Mouse (Mus musculus) MEL (cell line): ENCODE measurements around the gene H2-T22. TPM values are rescaled to one million over a fixed set of nuclear protein-coding genes. Genes with fewer than 3 reads are reported as not detected.

Experiments
- DNase-seq: peaks from one replicate; pipeline ENCODE4 v3.0.0; 2011; ENCODE audit warnings: low read depth, low spot score
- H3K27ac ChIP-seq: 2 replicates; pipeline ENCODE4 v1.5.1; 2012; ENCODE audit warnings: low read depth, mild to moderate bottlenecking, control low read depth, low read length, moderate library complexity; ENCODE audit not compliant: control insufficient read depth
- H3K27me3 ChIP-seq, 2 experiments: fragments of 150-350 bp in 1 of 2; sonication (generic) in 1 of 2; 2 replicates each; pipeline ENCODE4 v1.6.1; 2012; ENCODE audit warnings: low read length in 2 of 2, mild to moderate bottlenecking in 2 of 2, improper control_type of control experiment in 1 of 2, moderate library complexity in 1 of 2; ENCODE audit not compliant: insufficient read depth in 2 of 2, control insufficient read depth in 1 of 2
- H3K36me3 ChIP-seq, 2 experiments: 2 replicates each; pipeline ENCODE4 v1.6.1; 2012 to 2014; ENCODE audit warnings: low read length in 2 of 2, improper control_type of control experiment in 1 of 2, inconsistent platforms in 1 of 2, mild to moderate bottlenecking in 1 of 2; ENCODE audit not compliant: insufficient read depth in 2 of 2, control insufficient read depth in 1 of 2
- H3K4me1 ChIP-seq, 2 experiments: fragments of 150-350 bp in 1 of 2; sonication (generic) in 1 of 2; 2 replicates each; pipeline ENCODE4 v1.6.1; 2012; ENCODE audit warnings: low read length in 2 of 2, improper control_type of control experiment in 1 of 2, mild to moderate bottlenecking in 1 of 2; ENCODE audit not compliant: insufficient read depth in 2 of 2, control insufficient read depth in 1 of 2
- H3K4me3 ChIP-seq, 2 experiments: fragments of 150-350 bp in 1 of 2; sonication (generic) in 1 of 2; 2 replicates each; pipeline ENCODE4 v1.5.1; 2012; ENCODE audit warnings: low read depth in 2 of 2, low read length in 2 of 2, mild to moderate bottlenecking in 2 of 2, moderate library complexity in 2 of 2, control low read depth in 1 of 2, improper control_type of control experiment in 1 of 2; ENCODE audit not compliant: control insufficient read depth in 1 of 2, insufficient read depth in 1 of 2
- H3K79me2 ChIP-seq: 2 replicates; pipeline ENCODE4 v1.6.1; 2012; ENCODE audit warnings: mild to moderate bottlenecking, low read length, moderate library complexity; ENCODE audit not compliant: control insufficient read depth, poor library complexity, insufficient read depth
- H3K9ac ChIP-seq: 2 replicates; pipeline ENCODE4 v1.6.1; 2012; ENCODE audit warnings: low read depth, mild to moderate bottlenecking, control low read depth, low read length, moderate library complexity; ENCODE audit not compliant: control insufficient read depth, poor library complexity, severe bottlenecking
- H3K9me3 ChIP-seq: fragments of 150-350 bp; sonication (generic); replicated peaks from 2 replicates; pipeline ENCODE4 v1.6.1; 2012; ENCODE audit warnings: mild to moderate bottlenecking, low read length, improper control_type of control experiment, moderate library complexity; ENCODE audit not compliant: insufficient read depth
- BHLHE40 ChIP-seq: IDR thresholded peaks from 2 replicates; pipeline ENCODE4 v1.6.1; 2012; ENCODE audit warnings: low read depth, mild to moderate bottlenecking, inconsistent platforms, low read length, improper control_type of control experiment, borderline replicate concordance
- CHD1 ChIP-seq: IDR thresholded peaks from 2 replicates; pipeline ENCODE4 v1.6.1; 2012; ENCODE audit warnings: low read depth, mild to moderate bottlenecking, inconsistent platforms, low read length, improper control_type of control experiment
- CHD2 ChIP-seq: IDR thresholded peaks from 2 replicates; pipeline ENCODE4 v1.6.1; 2011; ENCODE audit warnings: low read length, improper control_type of control experiment
- CTCF ChIP-seq, 3 experiments: IDR thresholded peaks in 2 of 3; conservative IDR thresholded peaks in 1 of 3; 2 replicates each; pipeline ENCODE4 v1.5.1; 2011 to 2012; ENCODE audit warnings: low read length in 3 of 3, low read depth in 2 of 3, mild to moderate bottlenecking in 2 of 3, improper control_type of control experiment in 1 of 3, inconsistent platforms in 1 of 3, mixed read lengths in 1 of 3, moderate library complexity in 1 of 3; ENCODE audit not compliant: control insufficient read depth in 1 of 3, insufficient read depth in 1 of 3, poor library complexity in 1 of 3, severe bottlenecking in 1 of 3
- ETS1 ChIP-seq: IDR thresholded peaks from 2 replicates; pipeline ENCODE4 v1.6.1; 2012; ENCODE audit warnings: low read depth, mild to moderate bottlenecking, inconsistent platforms, low read length, improper control_type of control experiment, moderate library complexity
- GABPA ChIP-seq: IDR thresholded peaks from 2 replicates; pipeline ENCODE4 v1.6.1; 2012; ENCODE audit warnings: low read depth, mild to moderate bottlenecking, inconsistent platforms, low read length, improper control_type of control experiment, moderate library complexity
- GATA1 ChIP-seq: IDR thresholded peaks from 2 replicates; pipeline ENCODE4 v1.6.1; 2011; ENCODE audit warnings: low read depth, low read length, improper control_type of control experiment
- JUND ChIP-seq: IDR thresholded peaks from 2 replicates; pipeline ENCODE4 v1.6.1; 2011; ENCODE audit warnings: low read depth, mild to moderate bottlenecking, improper control_type of control experiment, low read length
- MAX ChIP-seq: IDR thresholded peaks from 2 replicates; pipeline ENCODE4 v1.6.1; 2011; ENCODE audit warnings: low read length, improper control_type of control experiment
- MAZ ChIP-seq: IDR thresholded peaks from 2 replicates; pipeline ENCODE4 v1.6.1; 2012; ENCODE audit warnings: low read depth, mild to moderate bottlenecking, inconsistent platforms, low read length, improper control_type of control experiment
- MXI1 ChIP-seq: IDR thresholded peaks from 2 replicates; pipeline ENCODE4 v1.6.1; 2011; ENCODE audit warnings: mild to moderate bottlenecking, low read depth, low read length, improper control_type of control experiment
- MYC ChIP-seq: IDR thresholded peaks from 2 replicates; pipeline ENCODE4 v1.6.1; 2011; ENCODE audit warnings: low read depth, mild to moderate bottlenecking, low read length, improper control_type of control experiment, moderate library complexity
- NELFE ChIP-seq: IDR thresholded peaks from 2 replicates; pipeline ENCODE4 v1.6.1; 2011; ENCODE audit warnings: low read depth, low read length, improper control_type of control experiment
- NRF1 ChIP-seq: IDR thresholded peaks from 2 replicates; pipeline ENCODE4 v1.6.1; 2014; ENCODE audit warnings: low read depth, mild to moderate bottlenecking, inconsistent platforms, low read length, improper control_type of control experiment, moderate library complexity; ENCODE audit not compliant: poor library complexity, insufficient read depth, severe bottlenecking
- RAD21 ChIP-seq: IDR thresholded peaks from 2 replicates; pipeline ENCODE4 v1.6.1; 2011; ENCODE audit warnings: mild to moderate bottlenecking, low read depth, low read length, improper control_type of control experiment
- SIN3A ChIP-seq: IDR thresholded peaks from 2 replicates; pipeline ENCODE4 v1.6.1; 2012; ENCODE audit warnings: low read length, improper control_type of control experiment, inconsistent platforms
- SMC3 ChIP-seq: IDR thresholded peaks from 2 replicates; pipeline ENCODE4 v1.6.1; 2011; ENCODE audit warnings: low read depth, low read length, improper control_type of control experiment
- TCF12 ChIP-seq: IDR thresholded peaks from 2 replicates; pipeline ENCODE4 v1.6.1; 2014; ENCODE audit warnings: low read depth, mild to moderate bottlenecking, inconsistent platforms, low read length, improper control_type of control experiment, moderate library complexity
- USF1 ChIP-seq: IDR thresholded peaks from 2 replicates; pipeline ENCODE4 v1.6.1; 2014; ENCODE audit warnings: low read depth, mild to moderate bottlenecking, inconsistent platforms, low read length, improper control_type of control experiment, moderate library complexity
- USF2 ChIP-seq, 2 experiments: IDR thresholded peaks; 2 replicates each; pipeline ENCODE4 v1.6.1; 2011 to 2012; ENCODE audit warnings: improper control_type of control experiment in 2 of 2, low read length in 2 of 2, borderline replicate concordance in 1 of 2, inconsistent platforms in 1 of 2, low read depth in 1 of 2, mild to moderate bottlenecking in 1 of 2; ENCODE audit not compliant: insufficient read depth in 1 of 2
- ZC3H11A ChIP-seq: IDR thresholded peaks from 2 replicates; pipeline ENCODE4 v1.6.1; 2012; ENCODE audit warnings: low read depth, mild to moderate bottlenecking, inconsistent platforms, low read length, improper control_type of control experiment
- ZKSCAN1 ChIP-seq: IDR thresholded peaks from 2 replicates; pipeline ENCODE4 v1.6.1; 2012; ENCODE audit warnings: low read depth, mild to moderate bottlenecking, inconsistent platforms, low read length, improper control_type of control experiment, moderate library complexity
- ZMIZ1 ChIP-seq: IDR thresholded peaks from 2 replicates; pipeline ENCODE4 v1.6.1; 2012; ENCODE audit warnings: low read depth, mild to moderate bottlenecking, inconsistent platforms, low read length, improper control_type of control experiment, moderate library complexity
- ZNF384 ChIP-seq: IDR thresholded peaks from 2 replicates; pipeline ENCODE4 v1.6.1; 2012; ENCODE audit warnings: low read depth, mild to moderate bottlenecking, inconsistent platforms, low read length, improper control_type of control experiment
- polyA plus RNA-seq, 2 experiments: library from polyadenylated mRNA; stranded (reverse) in 1 of 2; unstranded in 1 of 2; fragments of >175 nt in 1 of 2; fragments of >200 nt in 1 of 2; gene quantifications; 2 replicates each; pipeline versions ENCODE4 v1.2.1 to v1.2.4; 2012; ENCODE audit warnings: low replicate concordance in 2 of 2, low read depth in 1 of 2; ENCODE audit not compliant: insufficient read length in 2 of 2, insufficient read depth in 1 of 2, missing spikeins in 1 of 2
- total RNA-seq: library from RNA; depleted of rRNA; stranded (reverse); fragments of 300-350 nt; gene quantifications from 2 replicates; pipeline ENCODE4 v1.2.3, GENCODE M21; 2012

Gene H2-T22
- total and polyA plus RNA-seq, 3 experiments = 22.5 to 45.5 TPM; not detected in 1

GRCm38 (mm10) chr17:35998545-35999305 lies 43.8 kb downstream of the H2-T22 start:
- H3K9me3 ChIP-seq = no peaks in the 10 kb centered on the region
- H3K79me2 ChIP-seq = peaks cover 57% of the 10 kb centered on the region
- peak; percentile 71 for DNase-seq
- H3K9ac ChIP-seq = peak overlapping the region; percentile 56
- no peaks in the 10 kb centered on the region for H3K27me3 ChIP-seq
- H3K27ac ChIP-seq = peak overlapping the region; percentile 98
- peaks cover 2 to 48% of the 10 kb centered on the region in 2 experiments for H3K36me3 ChIP-seq
- peaks cover 25 to 41% of the 10 kb centered on the region in 2 experiments for H3K4me1 ChIP-seq
- TF ChIP-seq SIN3A (peak; percentile 86), USF2 (IDR thresholded peaks at IDR 0.05; ENCODE audit: borderline replicate concordance in 1 of 2, insufficient read depth in 1 of 2, low read depth in 1 of 2, low read length in 2 of 2) (0 out of 4 replicates have a peak, but pooled peaks of 1 of the 2 experiments have one; percentile 43), RAD21 (no peak), CTCF (IDR thresholded peaks at IDR 0.05 in 2 of 3, conservative IDR thresholded peaks at IDR 0.05 in 1 of 3; ENCODE audit: control insufficient read depth in 1 of 3, insufficient read depth in 1 of 3, low read depth in 2 of 3, low read length in 3 of 3, poor library complexity in 1 of 3, severe bottlenecking in 1 of 3) (no peak), ETS1 (peak; percentile 7), MAX (peak; percentile 96), CHD2 (no peak), NELFE (peak; percentile 8), GATA1 (peak; percentile 48; the same call in 1 of the 2 replicates), ZMIZ1 (no peak), MYC (peak; percentile 98), TCF12 (no peak), BHLHE40 (peak; percentile 94), ZNF384 (no peak), NRF1 (no peak), ZC3H11A (no peak), SMC3 (no peak; the same call in 1 of the 2 replicates), USF1 (peak; percentile 86), GABPA (no peak), MXI1 (peak; percentile 96), JUND (0 out of 2 replicates have a peak, but pooled peaks have one; percentile 63), MAZ (0 out of 2 replicates have a peak, but pooled peaks have one; percentile 17), CHD1 (no peak; the same call in 1 of the 2 replicates), ZKSCAN1 (no peak)
- peak overlapping the region; percentile 35 to 49 for H3K4me3 ChIP-seq
